Mouse (Mus musculus) embryonic facial prominence, embryonic 15.5 days (tissue): ENCODE data around the gene Hunk. TPM values are rescaled to one million over a fixed set of nuclear protein-coding genes. Genes with fewer than 3 reads are reported as not detected.
A peak's percentile ranks its signal among the peaks of the same experiment; 100 is the strongest.

ENCODE experiments used
- ATAC-seq: fragments of 200-750 bp; cut with Nextera tagmentation; 2 replicates; pipeline ENCODE4 v1.8.0; 2017; ENCODE audit warnings: low read depth, moderate TSS enrichment; ENCODE audit not compliant: insufficient number of reproducible peaks, low FRiP score, low TSS enrichment
- H3K27ac ChIP-seq: fragments of 300-500 bp; sonication (generic); replicated peaks from 2 replicates; pipeline ENCODE4 v1.5.1; 2015; ENCODE audit warnings: mild to moderate bottlenecking, inconsistent platforms
- H3K27me3 ChIP-seq: fragments of 300-500 bp; sonication (generic); 2 replicates; pipeline ENCODE4 v1.6.1; 2015; ENCODE audit warnings: inconsistent platforms
- H3K36me3 ChIP-seq: fragments of 300-500 bp; sonication (generic); 2 replicates; pipeline ENCODE4 v1.6.1; 2015; ENCODE audit warnings: mild to moderate bottlenecking, inconsistent platforms
- H3K4me1 ChIP-seq: fragments of 300-500 bp; sonication (generic); 2 replicates; pipeline ENCODE4 v1.6.1; 2015; ENCODE audit warnings: inconsistent platforms
- H3K4me2 ChIP-seq: fragments of 300-500 bp; sonication (generic); replicated peaks from 2 replicates; pipeline ENCODE4 v1.6.1; 2015; ENCODE audit warnings: mild to moderate bottlenecking, inconsistent platforms
- H3K4me3 ChIP-seq: fragments of 300-500 bp; sonication (generic); replicated peaks from 2 replicates; pipeline ENCODE4 v1.5.1; 2015; ENCODE audit warnings: mild to moderate bottlenecking, inconsistent platforms
- H3K9ac ChIP-seq: fragments of 300-500 bp; sonication (generic); 2 replicates; pipeline ENCODE4 v1.6.1; 2015; ENCODE audit warnings: inconsistent platforms
- H3K9me3 ChIP-seq: fragments of 300-500 bp; sonication (generic); replicated peaks from 2 replicates; pipeline ENCODE4 v1.6.1; 2016; ENCODE audit warnings: inconsistent platforms
- WGBS: fragments of 180-500 bp; shearing (Covaris S2); methylation state at CpG from one replicate; pipeline ENCODE4 v1.1.7; 2015; 5-methylcytosine and 5-hydroxymethylcytosine counted together
- polyA plus RNA-seq: library from polyadenylated mRNA; unstranded; fragments of >200 nt; fragmentation: Nextera tagmentation; extraction: Ambion mirVana; gene quantifications from 2 replicates; pipeline ENCODE4 v1.2.1, GENCODE M21; 2015

The Hunk gene
- polyA plus RNA-seq, 1 experiment from 2014 or later = 12.9 TPM

DNA sequence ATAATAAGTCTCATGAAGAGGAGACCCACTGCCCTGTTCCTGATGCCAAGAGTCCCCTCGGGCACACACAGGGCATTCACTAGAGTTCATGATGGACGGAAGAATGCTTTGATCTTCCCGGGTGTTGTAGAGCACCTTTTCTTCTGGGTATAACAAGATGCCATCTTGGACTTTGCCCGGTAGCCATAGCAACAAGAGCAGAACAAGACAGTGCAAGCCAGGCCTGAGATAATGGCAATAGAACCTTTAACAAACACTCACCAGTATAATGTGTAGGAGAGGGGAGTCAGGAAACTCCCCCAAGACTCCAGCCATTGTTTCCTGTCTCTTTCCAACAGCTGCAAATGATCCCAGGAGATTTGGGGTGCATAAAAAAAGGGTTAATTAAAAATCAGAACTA lies 8.9 kb downstream of the Hunk start:
- H3K9me3 ChIP-seq = no peaks in the 10 kb centered on the region
- no peak overlapping the region for H3K27ac ChIP-seq
- no peak overlapping the region for H3K4me3 ChIP-seq
- WGBS = 69% methylated on average over 4 of the region's 4 CpGs
- ATAC-seq = no peak
- H3K36me3 ChIP-seq = peaks cover 15% of the 10 kb centered on the region
- no peak overlapping the region for H3K4me2 ChIP-seq
- no peaks in the 10 kb centered on the region for H3K27me3 ChIP-seq
- peaks cover 23% of the 10 kb centered on the region for H3K4me1 ChIP-seq
- no peak overlapping the region for H3K9ac ChIP-seq

DNA sequence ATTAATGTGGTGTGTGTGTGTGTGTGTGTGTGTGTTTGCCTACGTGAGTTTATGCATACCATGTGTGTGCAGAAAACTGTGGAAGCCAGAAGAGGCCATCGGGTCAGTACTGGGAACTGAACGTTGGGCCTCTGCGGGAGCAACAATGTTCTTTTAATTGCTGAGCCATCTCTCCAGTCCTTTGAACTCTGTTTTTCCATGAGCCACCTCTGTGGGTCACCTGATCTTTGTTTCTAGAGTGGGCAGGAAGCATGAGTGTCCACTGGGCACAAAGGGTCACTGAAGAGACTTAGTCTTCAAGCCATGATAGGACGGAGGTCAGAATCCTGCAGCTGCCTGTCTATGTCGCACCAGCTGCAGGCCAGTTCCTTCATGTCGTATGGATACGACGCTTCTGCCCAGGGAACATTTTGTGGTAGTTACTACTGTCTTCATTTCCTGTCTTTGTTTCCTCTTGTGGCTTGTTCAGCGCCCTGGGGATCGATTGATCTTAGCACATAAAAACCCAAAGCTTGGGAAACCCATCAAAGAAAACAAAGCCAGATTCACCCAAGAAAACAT lies 10.3 kb downstream of the Hunk start:
- WGBS = 53% methylated on average over 11 of the region's 11 CpGs
- ATAC-seq = no peak

DNA sequence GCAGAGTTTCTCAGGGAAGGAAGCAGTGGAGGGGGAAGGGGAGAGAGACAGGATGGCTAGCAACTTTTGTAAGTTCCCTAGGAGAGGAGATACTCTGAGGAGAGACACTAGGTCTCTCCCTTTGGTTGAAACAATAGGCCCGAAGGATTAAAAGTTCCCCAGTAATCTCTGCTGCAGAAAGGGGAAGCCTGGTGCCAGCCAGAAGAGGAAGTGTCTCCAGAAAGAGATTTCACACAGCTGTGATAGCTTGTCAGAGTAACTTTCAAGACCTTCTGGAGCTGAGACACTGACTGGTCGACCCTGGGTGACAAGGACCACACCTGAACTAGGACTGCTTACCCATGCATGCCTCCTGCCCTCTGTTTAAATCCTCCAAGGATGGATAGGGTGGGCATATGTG lies 11.1 kb downstream of the Hunk start:
- no peaks in the 10 kb centered on the region for H3K27me3 ChIP-seq
- H3K9me3 ChIP-seq = no peaks in the 10 kb centered on the region
- WGBS = 70% methylated on average over 2 of the region's 2 CpGs
- H3K9ac ChIP-seq = no peak overlapping the region
- H3K36me3 ChIP-seq = peaks cover 3% of the 10 kb centered on the region; the same call in 1 of the 2 replicates
- no peak overlapping the region for H3K4me3 ChIP-seq
- no peak overlapping the region for H3K4me2 ChIP-seq
- H3K4me1 ChIP-seq = peaks cover 41% of the 10 kb centered on the region
- H3K27ac ChIP-seq = no peak overlapping the region
- no peak for ATAC-seq

More for the DNA sequence above, 10.3 kb downstream of the Hunk start:
- Histone ChIP-seq H3K9ac (no peak overlapping the region), H3K36me3 (peaks cover 11% of the 10 kb centered on the region), H3K4me2 (no peak overlapping the region), H3K27me3 (no peaks in the 10 kb centered on the region), H3K4me3 (no peak overlapping the region), H3K9me3 (no peaks in the 10 kb centered on the region), H3K4me1 (peaks cover 33% of the 10 kb centered on the region), H3K27ac (no peak overlapping the region)

DNA sequence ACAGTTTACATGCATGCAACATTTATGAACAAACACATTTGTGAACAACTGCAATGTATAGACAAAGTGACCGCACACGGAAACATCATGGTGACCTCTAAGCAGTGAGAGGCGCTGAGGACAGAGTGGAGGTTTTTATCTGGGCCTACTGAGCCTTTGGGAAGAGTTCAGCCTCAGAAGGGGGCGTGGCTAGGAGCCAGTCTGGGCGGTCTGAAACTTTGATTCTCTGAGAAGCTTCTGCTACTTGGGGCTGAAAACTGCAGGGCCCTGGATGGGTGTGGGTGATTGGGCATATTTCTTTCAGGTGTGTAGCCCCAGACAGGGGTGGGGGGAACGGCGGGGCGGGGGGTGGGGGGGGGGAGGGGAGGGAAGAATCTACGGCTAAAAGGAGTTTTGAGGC lies 14.5 kb downstream of the Hunk start:
- Histone ChIP-seq H3K9ac (no peak overlapping the region), H3K4me3 (no peak overlapping the region), H3K36me3 (no peaks in the 10 kb centered on the region), H3K4me1 (peaks cover 45% of the 10 kb centered on the region), H3K27me3 (no peaks in the 10 kb centered on the region), H3K27ac (peak overlapping the region; percentile 75; the same call in 1 of the 2 replicates), H3K4me2 (peak overlapping the region; percentile 30), H3K9me3 (no peaks in the 10 kb centered on the region)
- ATAC-seq = peak; percentile 55; the same call in 1 of the 2 replicates
- WGBS = 13% methylated on average over 7 of the region's 9 CpGs

DNA sequence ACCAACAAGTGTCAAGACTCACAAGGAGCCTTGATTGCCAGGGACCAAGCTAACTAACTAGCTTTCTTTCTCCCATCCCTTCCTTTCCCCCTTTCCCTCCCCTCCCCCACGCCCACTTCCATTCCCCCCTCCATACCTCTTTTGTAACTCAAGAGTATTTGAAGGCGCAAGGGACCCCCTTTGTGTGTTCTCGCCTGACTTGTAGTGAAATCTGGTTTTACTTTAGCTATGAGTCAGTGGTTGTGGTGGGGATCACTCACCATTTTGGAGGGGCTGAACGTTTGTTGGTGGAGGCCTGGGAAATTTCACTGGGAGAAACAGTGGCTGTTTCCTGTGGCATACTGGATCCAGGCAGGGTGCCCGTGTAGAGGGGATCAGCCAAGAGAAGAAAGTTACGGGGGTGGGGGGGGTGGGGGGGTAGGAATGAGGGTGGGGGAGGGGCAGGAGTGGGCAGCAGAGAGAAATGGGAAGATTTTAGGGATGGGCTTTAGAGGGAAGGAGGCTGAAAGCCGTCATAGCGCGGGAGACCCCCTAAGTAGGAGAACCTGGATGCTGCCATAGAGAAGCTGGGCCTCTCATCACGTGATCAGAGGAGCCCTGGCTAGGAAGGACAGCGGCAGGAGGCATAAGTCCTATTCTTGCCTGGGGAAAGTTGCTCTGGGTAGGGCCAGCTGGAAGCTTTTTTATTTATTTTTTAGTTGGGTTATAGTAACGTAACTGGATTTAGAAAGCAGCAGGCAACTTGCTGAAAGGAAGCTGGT lies 15.3 kb downstream of the Hunk start:
- Histone ChIP-seq H3K9me3 (no peaks in the 10 kb centered on the region), H3K4me1 (peaks cover 46% of the 10 kb centered on the region), H3K27me3 (no peaks in the 10 kb centered on the region), H3K36me3 (no peaks in the 10 kb centered on the region), H3K27ac (peak overlapping the region; percentile 75), H3K4me3 (no peak overlapping the region), H3K4me2 (peak overlapping the region; percentile 30), H3K9ac (no peak overlapping the region)
- WGBS = 11% methylated on average over 12 of the region's 12 CpGs
- peak; percentile 49; the same call in 1 of the 2 replicates for ATAC-seq

DNA sequence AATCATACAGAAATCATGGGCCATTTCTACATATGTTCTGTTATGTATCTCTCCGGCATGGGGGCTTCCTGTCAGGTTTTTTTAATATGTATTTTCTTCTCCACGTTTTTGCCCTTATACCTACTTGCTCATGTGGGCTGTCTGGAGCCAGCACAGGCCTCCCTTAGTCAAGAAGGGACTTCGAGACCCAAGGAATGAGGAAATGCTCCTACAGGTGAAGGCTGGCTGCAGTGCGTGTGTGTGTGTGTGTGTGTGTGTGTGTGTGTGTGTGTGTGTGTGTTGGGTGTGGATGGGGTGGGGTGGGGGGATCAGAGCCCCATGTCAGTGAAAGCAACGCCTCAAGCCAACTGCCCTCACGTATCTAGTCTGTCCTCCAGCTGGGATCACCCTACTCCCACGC lies 16.5 kb downstream of the Hunk start:
- H3K27me3 ChIP-seq = no peaks in the 10 kb centered on the region
- H3K9ac ChIP-seq = no peak overlapping the region
- WGBS = 60% methylated on average over 7 of the region's 7 CpGs
- H3K4me1 ChIP-seq = peaks cover 44% of the 10 kb centered on the region
- H3K27ac ChIP-seq = no peak overlapping the region
- H3K4me2 ChIP-seq = no peak overlapping the region
- no peaks in the 10 kb centered on the region for H3K9me3 ChIP-seq
- no peak overlapping the region for H3K4me3 ChIP-seq
- ATAC-seq = no peak
- no peaks in the 10 kb centered on the region for H3K36me3 ChIP-seq

DNA sequence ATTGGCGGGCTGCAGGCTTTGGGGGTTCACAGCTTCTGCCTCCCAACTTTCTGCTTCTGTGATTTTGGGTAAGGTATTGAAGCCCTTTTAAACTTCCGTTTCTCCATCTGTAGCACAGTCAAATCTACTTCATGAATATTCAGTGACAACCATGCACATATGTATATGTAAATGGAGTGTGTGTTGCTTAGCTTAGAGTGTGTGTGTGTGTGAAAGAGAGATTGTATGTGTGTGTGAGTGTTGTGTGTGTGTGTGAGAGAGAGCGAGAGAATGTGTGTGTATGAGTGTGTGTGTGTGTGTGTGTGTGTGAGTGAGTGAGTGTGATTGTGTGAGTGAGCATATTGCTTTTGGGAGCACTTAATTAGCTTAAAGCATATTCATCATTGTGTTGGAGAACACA lies 19.4 kb downstream of the Hunk start:
- no peak overlapping the region for H3K27ac ChIP-seq
- no peaks in the 10 kb centered on the region for H3K36me3 ChIP-seq
- no peaks in the 10 kb centered on the region for H3K9me3 ChIP-seq
- H3K4me1 ChIP-seq = peaks cover 56% of the 10 kb centered on the region
- ATAC-seq = no peak
- 54% methylated on average over 3 of the region's 3 CpGs for WGBS
- no peak overlapping the region for H3K4me3 ChIP-seq
- H3K4me2 ChIP-seq = no peak overlapping the region
- H3K27me3 ChIP-seq = no peaks in the 10 kb centered on the region
- no peak overlapping the region for H3K9ac ChIP-seq

DNA sequence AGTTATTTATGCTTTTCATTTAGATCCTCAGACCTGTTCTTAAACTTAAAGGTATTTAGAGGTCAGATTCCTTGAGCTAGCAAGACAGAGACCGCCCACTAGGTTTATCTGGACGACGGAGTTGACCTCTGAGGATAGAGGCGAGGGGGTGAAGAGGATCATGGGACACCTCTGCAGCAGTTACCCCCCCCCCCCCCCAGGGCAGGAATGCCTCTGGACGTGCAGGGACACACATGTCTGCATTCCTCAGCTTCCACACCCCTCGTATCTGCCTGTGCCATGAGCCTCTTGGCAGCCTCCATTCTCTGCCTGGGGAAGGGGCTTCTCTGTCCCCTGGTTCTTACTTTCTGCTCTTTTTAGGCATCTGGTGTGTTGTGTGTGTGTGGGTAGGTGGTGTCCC lies 19.8 kb downstream of the Hunk start:
- Histone ChIP-seq H3K27ac (peak overlapping the region; percentile 48; the same call in 1 of the 2 replicates), H3K4me2 (no peak overlapping the region), H3K9ac (no peak overlapping the region), H3K4me1 (peaks cover 52% of the 10 kb centered on the region), H3K9me3 (no peaks in the 10 kb centered on the region), H3K36me3 (no peaks in the 10 kb centered on the region), H3K27me3 (no peaks in the 10 kb centered on the region), H3K4me3 (no peak overlapping the region)
- peak; percentile 29; the same call in 1 of the 2 replicates for ATAC-seq
- WGBS = 20% methylated on average over 6 of the region's 6 CpGs

DNA sequence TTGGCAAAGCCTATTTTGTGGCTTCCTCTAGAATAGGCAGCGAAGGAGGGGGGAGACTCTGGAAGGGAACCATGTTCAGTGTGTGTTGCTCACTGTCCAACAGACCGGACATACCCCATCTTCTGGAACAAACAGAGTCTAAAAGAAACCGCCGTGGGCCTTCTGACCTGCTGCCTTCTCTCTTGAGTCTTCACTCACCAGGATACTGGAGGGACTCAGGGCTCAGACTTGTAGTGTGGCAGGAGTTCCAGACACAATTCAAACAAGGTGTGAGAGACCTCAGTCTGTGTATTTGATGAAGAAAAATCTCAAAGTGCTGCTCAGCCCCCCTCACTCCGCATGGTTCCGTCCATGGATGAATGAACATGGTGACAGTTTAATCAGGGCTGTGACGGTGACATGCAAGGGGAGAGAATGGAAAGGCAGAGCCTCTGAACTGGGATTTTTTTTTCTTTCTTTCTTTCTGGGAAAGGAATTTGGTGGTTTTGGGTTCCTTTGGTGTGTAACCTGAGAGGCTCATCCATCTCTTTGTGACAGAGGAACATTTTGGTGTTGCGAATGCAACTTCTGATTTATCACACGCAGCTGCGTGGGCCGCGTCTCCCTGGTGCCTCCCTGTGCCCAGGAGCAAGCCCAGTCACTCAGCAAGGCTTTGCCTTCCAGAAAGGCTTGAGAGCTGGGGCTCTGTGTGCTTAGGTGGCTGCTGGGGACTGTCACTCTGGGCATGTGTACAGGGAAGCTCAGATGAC lies 21.9 kb downstream of the Hunk start:
- Histone ChIP-seq H3K4me2 (no peak overlapping the region), H3K27ac (peak overlapping the region; percentile 53), H3K9ac (no peak overlapping the region), H3K36me3 (no peaks in the 10 kb centered on the region), H3K27me3 (no peaks in the 10 kb centered on the region), H3K4me1 (peaks cover 40% of the 10 kb centered on the region), H3K4me3 (no peak overlapping the region), H3K9me3 (no peaks in the 10 kb centered on the region)
- WGBS = 30% methylated on average over 12 of the region's 12 CpGs
- ATAC-seq = no peak

DNA sequence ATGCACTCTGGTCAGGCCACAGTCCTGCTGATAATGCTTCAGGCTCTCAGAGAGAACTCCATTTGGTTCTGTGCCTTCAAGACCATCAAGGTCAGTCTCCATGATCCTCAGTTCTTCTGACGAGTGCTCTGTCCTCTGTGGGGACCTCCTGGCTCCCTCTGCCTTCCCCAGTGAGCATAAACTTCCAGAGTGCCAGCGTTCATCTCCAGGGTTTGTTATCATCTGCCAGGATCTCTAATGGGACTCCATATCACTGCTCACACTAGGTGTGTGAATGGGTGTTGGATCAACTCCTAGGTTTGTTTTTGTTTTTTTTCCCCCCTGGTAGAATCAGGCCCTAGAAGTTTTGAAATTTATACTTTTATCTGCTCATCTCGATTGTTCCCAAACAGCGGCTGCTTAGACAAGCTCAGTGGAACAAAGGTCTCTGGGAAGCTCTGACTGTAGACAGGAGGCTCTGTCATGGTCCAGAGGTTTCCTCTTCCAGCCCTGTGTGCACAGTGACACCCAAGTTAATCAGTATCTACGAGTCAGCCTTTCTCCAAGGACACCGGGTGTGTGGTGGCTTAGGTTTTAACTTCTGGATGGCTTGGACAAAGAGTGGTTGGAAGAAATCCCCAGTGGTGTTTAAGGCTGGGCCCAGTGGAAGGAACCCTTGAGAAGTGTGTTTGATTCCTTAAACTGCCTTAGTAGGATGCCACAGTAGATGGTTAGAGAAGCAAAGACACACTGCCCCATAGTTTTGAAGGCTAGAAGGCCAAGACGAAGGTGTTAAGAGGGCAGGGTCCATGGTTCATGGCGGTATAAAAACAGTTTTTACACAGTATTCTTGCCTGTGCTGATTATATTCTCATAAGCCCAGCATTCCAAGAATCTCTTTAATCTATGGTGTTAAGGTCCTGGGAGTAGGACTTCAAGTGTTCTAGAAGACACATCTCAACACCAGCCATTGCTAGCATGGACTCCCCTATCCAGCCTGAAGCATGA lies 26.6 kb downstream of the Hunk start:
- Histone ChIP-seq H3K4me2 (no peak overlapping the region), H3K4me1 (peaks cover 21% of the 10 kb centered on the region), H3K4me3 (no peak overlapping the region), H3K9me3 (no peaks in the 10 kb centered on the region), H3K36me3 (0 out of 2 replicates have a peak, but pooled peaks cover 9% of the 10 kb centered on the region), H3K27ac (no peak overlapping the region), H3K9ac (no peak overlapping the region), H3K27me3 (no peaks in the 10 kb centered on the region)
- no peak for ATAC-seq
- WGBS = 86% methylated on average over 8 of the region's 8 CpGs
